Mouse (Mus musculus) right cerebral cortex, postnatal 14 days (tissue): ENCODE results near the gene Cnp.

ENCODE experiments used
- DNase-seq: peaks from one replicate; pipeline ENCODE4 v3.0.0; 2022

Cnp gene

DNA sequence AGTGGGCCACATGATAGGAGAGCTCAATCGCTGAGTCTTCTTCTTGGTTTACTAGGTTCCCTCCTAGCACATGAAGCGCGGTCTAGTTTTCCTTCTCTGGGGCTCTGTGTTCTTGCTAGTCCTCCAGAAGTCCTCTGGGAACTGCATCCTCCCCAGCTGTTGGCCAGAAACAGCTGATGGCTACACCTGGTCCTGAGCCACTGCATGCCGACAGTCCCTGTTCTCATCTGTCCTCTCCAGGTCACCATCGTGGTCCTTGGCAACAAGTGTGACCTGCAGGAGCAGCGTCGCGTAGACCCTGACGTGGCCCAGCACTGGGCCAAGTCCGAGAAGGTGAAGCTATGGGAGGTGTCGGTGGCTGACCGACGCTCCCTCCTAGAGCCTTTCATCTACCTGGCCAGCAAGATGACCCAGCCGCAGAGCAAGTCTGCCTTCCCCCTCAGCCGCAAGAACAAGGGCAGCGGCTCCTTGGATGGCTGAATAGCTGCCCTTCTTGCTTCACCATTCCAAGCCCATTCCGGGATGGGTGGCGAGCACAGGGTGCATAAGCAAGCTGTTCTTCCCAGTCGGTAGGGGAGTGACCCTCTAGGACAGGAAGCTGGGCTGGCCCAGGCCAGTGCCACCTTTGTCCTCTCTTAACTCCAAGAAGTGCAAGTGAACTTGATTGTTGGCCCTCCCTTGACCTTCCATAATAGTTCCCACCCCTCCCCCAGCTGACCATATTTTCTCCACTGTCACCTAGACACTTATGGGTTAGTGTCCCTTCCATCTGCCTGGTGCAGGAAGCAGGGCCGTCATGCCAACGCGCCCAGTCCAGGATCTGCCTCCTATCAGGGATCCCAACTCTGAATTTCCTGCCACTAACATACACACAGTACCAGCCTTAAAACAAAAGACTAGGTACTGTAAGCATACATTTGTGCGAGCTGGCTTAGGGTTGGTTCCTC lies 51.3 kb downstream of the Cnp start:
- no peak for DNase-seq

DNA sequence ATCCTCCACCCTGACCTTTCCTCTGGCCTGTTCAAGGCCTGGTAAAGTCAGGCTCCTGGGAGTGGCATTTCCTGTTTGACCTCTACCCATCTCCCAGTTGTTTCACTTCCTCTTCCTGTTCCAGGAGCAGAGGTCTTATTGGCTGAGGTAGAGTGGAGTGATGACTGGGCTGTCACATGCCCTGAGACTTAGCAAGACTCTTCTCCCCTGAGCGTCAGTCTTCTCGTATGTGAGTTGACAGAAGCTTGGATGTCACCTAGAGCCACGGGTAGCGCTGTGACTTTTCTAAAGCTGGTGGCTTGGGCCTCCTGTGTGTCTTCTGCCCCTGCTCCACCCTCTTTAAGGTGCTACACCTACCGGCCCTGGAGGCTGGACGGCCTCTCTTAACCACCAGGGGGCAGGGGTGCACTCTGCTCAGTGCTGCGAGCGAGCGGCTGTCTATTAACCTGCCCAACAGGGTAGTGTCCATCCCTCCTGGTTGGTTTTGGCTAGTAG lies 52.0 kb downstream of the Cnp start:
- DNase-seq, result peak; percentile 79

DNA sequence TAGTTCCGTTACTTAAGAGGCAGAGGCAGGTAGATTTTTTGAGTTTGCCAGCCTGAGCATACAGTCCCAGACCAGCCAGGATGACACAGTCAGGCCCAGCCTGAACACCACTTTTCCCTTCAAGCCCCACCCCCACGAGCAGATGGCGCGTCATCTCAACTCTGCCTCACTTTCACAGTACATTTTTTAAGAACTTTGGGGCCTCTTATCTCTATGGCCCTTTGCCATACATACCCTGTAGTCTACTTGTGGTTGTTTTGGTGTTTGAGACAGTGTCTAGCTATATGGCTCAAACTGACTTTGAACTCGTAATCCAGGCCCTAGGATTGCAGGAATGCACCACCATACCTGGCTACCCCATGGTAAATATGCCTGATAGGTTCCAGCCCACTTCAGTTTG lies 53.4 kb downstream of the Cnp start:
- DNase-seq, result no peak

- DNase-seq, result no peak
Measured at GRCm38 (mm10) chr11:100628862-100629352, 54.2 kb downstream of the Cnp start.

GRCm38 (mm10) chr11:100634530-100634929 lies 59.8 kb downstream of the Cnp start:
- DNase-seq, result no peak

- peak; percentile 52 for DNase-seq
Measured at GRCm38 (mm10) chr11:100640159-100640906, 65.6 kb downstream of the Cnp start.
